Mouse (Mus musculus): ENCODE measurements at regions not wholly inside any gene's neighbourhood (a gene's known extent, or its start where the extent isn't known, plus 50 kb on each side); places are given as distances from the start of the nearest gene placed in this dataset.

DNA sequence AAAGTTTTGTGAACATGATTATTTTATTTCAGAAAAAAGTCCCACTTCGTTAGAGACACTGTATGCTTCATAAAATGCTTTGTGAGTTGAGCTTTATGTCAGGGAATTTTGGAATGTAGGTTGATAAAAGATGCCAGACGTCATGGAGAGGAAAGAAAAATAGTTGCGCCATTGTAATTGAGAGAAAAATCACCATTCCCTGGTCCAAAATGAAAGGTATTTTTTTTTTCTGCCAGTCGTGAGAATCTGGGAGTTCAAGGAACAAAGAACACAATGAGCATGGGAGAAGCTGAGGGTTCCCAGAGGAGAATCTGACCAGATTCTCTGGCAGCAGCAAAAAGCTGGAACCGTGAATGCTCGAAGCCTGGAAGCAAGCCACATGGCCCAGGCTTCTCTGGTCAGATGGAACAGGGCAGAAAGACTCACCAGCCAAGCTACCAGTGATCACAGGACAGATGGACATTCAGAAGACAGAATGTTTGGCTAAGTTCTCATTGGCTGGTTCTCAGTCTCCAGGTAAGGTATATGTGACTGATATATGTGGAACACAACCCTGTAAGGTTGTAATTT, 247.5 kb downstream of the Dnajb9 start:
- H3K4me2 ChIP-seq, result no peak overlapping the region
- no peak for ATAC-seq (replicated peaks; ENCODE audit: low FRiP score)
- H3K36me3 ChIP-seq, result no peaks in the 10 kb centered on the region
- H3K9ac ChIP-seq, result no peak overlapping the region
- no peaks in the 10 kb centered on the region for H3K27me3 ChIP-seq
- no peaks in the 10 kb centered on the region for H3K4me1 ChIP-seq
- H3K27ac ChIP-seq, result no peak overlapping the region
- WGBS, result 75% methylated on average over 6 of the region's 6 CpGs
- no peak overlapping the region for H3K4me3 ChIP-seq (replicated peaks)
- no peaks in the 10 kb centered on the region for H3K9me3 ChIP-seq (replicated peaks)

GRCm38 (mm10) chr12:43924228-43924627, 285.9 kb downstream of the Dnajb9 start:
- Histone ChIP-seq H3K27me3 (no peaks in the 10 kb centered on the region), H3K4me3 (replicated peaks) (no peak overlapping the region), H3K27ac (no peak overlapping the region), H3K4me2 (no peak overlapping the region), H3K36me3 (no peaks in the 10 kb centered on the region), H3K9me3 (replicated peaks) (no peaks in the 10 kb centered on the region), H3K4me1 (no peaks in the 10 kb centered on the region), H3K9ac (no peak overlapping the region)
- ATAC-seq (replicated peaks; ENCODE audit: low FRiP score), result 0 out of 2 replicates have a peak, but pooled peaks have one; percentile 6
- WGBS, result 73% methylated on average over 5 of the region's 5 CpGs

- no peak overlapping the region for H3K4me3 ChIP-seq (replicated peaks)
- H3K27ac ChIP-seq, result no peak overlapping the region
- H3K9ac ChIP-seq, result no peak overlapping the region
- ATAC-seq (replicated peaks; ENCODE audit: low FRiP score), result no peak
- H3K36me3 ChIP-seq, result no peaks in the 10 kb centered on the region
- H3K4me2 ChIP-seq, result no peak overlapping the region
- WGBS, result 51% methylated on average over 4 of the region's 4 CpGs
- H3K27me3 ChIP-seq, result no peaks in the 10 kb centered on the region
- H3K9me3 ChIP-seq (replicated peaks), result no peaks in the 10 kb centered on the region
- no peaks in the 10 kb centered on the region for H3K4me1 ChIP-seq
These were observed 289.7 kb downstream of the Dnajb9 start for GRCm38 (mm10) chr12:43920396-43920795.

DNA sequence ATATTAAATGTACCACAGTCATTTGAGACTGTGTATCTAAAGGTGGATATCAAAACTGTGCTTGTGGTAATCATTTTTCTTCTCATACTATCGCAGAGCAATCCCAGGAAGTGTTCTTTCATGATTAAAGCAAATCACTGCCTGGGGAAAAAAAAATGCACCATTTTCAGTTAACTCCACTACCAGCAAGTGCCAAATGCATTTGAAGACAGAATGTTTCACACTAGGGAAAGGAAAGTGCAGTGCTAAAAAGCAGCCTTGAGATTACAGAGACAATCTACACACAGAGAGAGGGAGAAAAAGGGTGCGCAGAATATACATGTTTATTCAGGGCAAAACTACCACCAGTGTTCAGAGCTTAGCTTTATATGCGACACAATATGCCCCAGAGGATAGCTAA, 291.0 kb downstream of the Dnajb9 start:
- Histone ChIP-seq H3K27me3 (no peaks in the 10 kb centered on the region), H3K4me1 (no peaks in the 10 kb centered on the region), H3K36me3 (no peaks in the 10 kb centered on the region), H3K27ac (no peak overlapping the region), H3K9me3 (replicated peaks) (no peaks in the 10 kb centered on the region), H3K4me3 (replicated peaks) (no peak overlapping the region), H3K9ac (no peak overlapping the region), H3K4me2 (no peak overlapping the region)
- ATAC-seq (replicated peaks; ENCODE audit: low FRiP score), result no peak
- 68% methylated on average over 3 of the region's 3 CpGs for WGBS

GRCm38 (mm10) chr12:43916779-43917178, 293.3 kb downstream of the Dnajb9 start:
- Histone ChIP-seq H3K4me1 (no peaks in the 10 kb centered on the region), H3K4me2 (no peak overlapping the region), H3K36me3 (no peaks in the 10 kb centered on the region), H3K27ac (no peak overlapping the region), H3K9ac (no peak overlapping the region), H3K4me3 (replicated peaks) (no peak overlapping the region), H3K9me3 (replicated peaks) (no peaks in the 10 kb centered on the region), H3K27me3 (no peaks in the 10 kb centered on the region)
- no peak for ATAC-seq (replicated peaks; ENCODE audit: low FRiP score)

DNA sequence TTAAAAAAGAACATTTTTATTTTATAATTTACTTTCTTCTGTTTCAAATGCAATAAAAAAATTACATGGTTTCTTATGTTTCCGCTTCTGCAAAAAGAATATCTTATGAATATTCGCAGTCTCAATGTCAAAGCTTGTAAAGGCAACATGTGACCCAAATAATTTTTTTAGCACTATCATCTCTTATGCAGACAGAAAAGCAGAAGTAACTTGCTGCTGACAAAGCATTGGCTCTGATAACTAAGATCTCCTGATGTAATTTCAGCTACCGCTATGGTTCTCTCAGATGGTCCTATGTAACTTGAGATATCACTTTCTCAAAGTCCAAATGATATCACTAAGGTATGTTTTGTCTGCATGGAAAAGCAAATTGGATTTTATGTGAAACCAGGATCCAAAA, 310.9 kb downstream of the Dnajb9 start:
- no peak overlapping the region for H3K9ac ChIP-seq

DNA sequence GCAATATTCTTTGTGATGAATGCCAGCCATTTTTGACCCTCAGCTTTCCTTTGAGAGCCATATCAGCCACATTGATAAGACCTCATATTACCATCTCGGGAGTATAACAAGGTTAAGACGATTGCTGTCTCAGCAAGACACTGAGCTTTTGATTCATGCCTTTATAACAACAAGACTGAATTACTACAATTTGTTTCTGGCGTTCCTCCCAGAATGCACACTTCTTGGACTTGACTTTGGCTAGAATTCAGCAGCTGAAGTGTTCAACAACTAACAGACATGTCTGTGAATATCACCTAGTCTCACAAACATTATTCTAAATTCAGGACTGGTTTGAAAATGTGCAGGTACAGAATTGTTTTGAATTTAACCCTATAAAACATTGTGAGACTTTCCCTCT, 324.5 kb downstream of the Dnajb9 start:
- no peak overlapping the region for H3K4me3 ChIP-seq (replicated peaks)
- 55% methylated on average over 3 of the region's 3 CpGs for WGBS
- H3K4me2 ChIP-seq, result no peak overlapping the region
- no peaks in the 10 kb centered on the region for H3K27me3 ChIP-seq
- no peaks in the 10 kb centered on the region for H3K4me1 ChIP-seq
- ATAC-seq (replicated peaks; ENCODE audit: low FRiP score), result no peak
- no peaks in the 10 kb centered on the region for H3K9me3 ChIP-seq (replicated peaks)
- no peak overlapping the region for H3K9ac ChIP-seq
- no peak overlapping the region for H3K27ac ChIP-seq
- H3K36me3 ChIP-seq, result no peaks in the 10 kb centered on the region

More for the DNA sequence above, 310.9 kb downstream of the Dnajb9 start:
- 91% methylated on average over 3 of the region's 3 CpGs for WGBS
- Histone ChIP-seq H3K36me3 (no peaks in the 10 kb centered on the region), H3K27ac (no peak overlapping the region), H3K4me2 (no peak overlapping the region), H3K4me1 (no peaks in the 10 kb centered on the region), H3K9me3 (replicated peaks) (no peaks in the 10 kb centered on the region), H3K27me3 (no peaks in the 10 kb centered on the region), H3K4me3 (replicated peaks) (no peak overlapping the region)
- ATAC-seq (replicated peaks; ENCODE audit: low FRiP score), result no peak

DNA sequence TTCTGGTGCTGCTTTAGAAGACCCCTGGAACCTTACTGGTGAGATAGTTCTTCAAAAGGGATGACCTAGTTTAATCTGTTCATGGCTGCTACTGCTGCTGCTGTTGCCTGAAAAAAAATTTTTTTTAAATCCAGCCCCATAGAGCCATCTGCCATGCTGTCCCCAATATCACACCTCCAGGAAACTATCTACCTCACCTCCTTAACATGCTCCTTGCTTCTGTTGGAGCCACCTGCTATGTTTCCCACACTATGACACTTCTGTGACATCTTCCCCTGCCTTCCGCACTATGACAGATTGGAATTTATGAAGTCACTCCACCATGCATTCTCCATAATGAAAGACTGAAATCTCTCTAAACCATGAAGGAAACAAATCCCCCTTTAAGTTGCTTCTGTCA, 349.6 kb downstream of the Dnajb9 start:
- ATAC-seq (replicated peaks; ENCODE audit: low FRiP score), result no peak
- Histone ChIP-seq H3K27me3 (no peaks in the 10 kb centered on the region), H3K9me3 (replicated peaks) (no peaks in the 10 kb centered on the region), H3K4me2 (no peak overlapping the region), H3K36me3 (no peaks in the 10 kb centered on the region), H3K27ac (no peak overlapping the region), H3K9ac (no peak overlapping the region), H3K4me1 (no peaks in the 10 kb centered on the region), H3K4me3 (replicated peaks) (no peak overlapping the region)
- WGBS, result 84% methylated on average over 1 of the region's 1 CpGs

DNA sequence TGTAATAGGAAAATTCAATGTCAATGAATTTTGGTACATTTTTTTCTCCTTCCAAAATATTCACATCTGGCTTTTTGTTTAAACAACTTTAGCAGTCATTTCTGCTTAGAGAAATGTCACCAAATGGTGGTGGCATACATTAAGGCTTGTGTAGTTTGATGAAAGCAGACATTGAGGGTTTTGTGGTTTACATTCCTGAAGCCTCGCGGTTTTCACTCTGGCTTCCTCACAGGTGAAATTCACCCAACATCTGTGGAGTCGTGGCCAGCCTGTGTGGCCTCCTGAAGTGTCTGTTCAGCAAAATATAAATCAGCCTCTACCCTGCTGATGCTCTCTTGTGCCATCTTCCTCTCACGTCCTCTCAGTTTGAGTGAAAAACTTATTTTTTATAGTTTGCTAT, 353.8 kb downstream of the Dnajb9 start:
- 0 out of 2 replicates have a peak, but pooled peaks cover under 1% of the 10 kb centered on the region for H3K4me1 ChIP-seq
- no peak overlapping the region for H3K4me3 ChIP-seq (replicated peaks)
- no peak overlapping the region for H3K27ac ChIP-seq
- no peaks in the 10 kb centered on the region for H3K36me3 ChIP-seq
- 70% methylated on average over 4 of the region's 4 CpGs for WGBS
- no peak for ATAC-seq (replicated peaks; ENCODE audit: low FRiP score)
- H3K27me3 ChIP-seq, result no peaks in the 10 kb centered on the region
- H3K9me3 ChIP-seq (replicated peaks), result no peaks in the 10 kb centered on the region
- no peak overlapping the region for H3K4me2 ChIP-seq
- no peak overlapping the region for H3K9ac ChIP-seq

DNA sequence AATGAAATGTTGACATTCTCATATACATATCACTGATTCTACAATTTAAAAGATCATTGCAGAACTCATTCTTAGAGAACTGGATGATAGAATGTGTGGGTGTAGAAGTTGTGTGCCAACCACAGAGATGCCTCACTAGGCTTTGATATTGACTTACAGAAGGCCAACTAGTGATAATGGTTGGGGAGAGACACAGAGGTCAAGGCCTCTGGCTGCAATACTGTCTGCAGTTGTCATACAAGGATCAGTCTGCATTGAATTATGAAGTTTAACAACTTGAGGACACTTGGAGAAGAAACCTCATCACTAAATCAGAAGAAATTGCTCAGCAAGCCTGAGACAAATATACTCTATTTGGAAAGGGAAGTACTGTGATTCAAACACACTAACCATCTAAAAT, 357.9 kb downstream of the Dnajb9 start:
- no peaks in the 10 kb centered on the region for H3K9me3 ChIP-seq (replicated peaks)
- H3K4me3 ChIP-seq (replicated peaks), result no peak overlapping the region
- H3K4me1 ChIP-seq, result 0 out of 2 replicates have a peak, but pooled peaks cover 3% of the 10 kb centered on the region
- H3K36me3 ChIP-seq, result no peaks in the 10 kb centered on the region
- ATAC-seq (replicated peaks; ENCODE audit: low FRiP score), result no peak; the same call in 1 of the 2 replicates
- H3K9ac ChIP-seq, result no peak overlapping the region
- no peak overlapping the region for H3K4me2 ChIP-seq
- H3K27ac ChIP-seq, result 0 out of 2 replicates have a peak overlapping the region, but pooled peaks have one; percentile 3
- H3K27me3 ChIP-seq, result no peaks in the 10 kb centered on the region

- no peak overlapping the region for H3K4me3 ChIP-seq (replicated peaks)
- H3K4me2 ChIP-seq, result no peak overlapping the region
- H3K36me3 ChIP-seq, result no peaks in the 10 kb centered on the region
- H3K9ac ChIP-seq, result no peak overlapping the region
- no peaks in the 10 kb centered on the region for H3K9me3 ChIP-seq (replicated peaks)
- peak overlapping the region; percentile 70 for H3K27ac ChIP-seq
- 0 out of 2 replicates have a peak, but pooled peaks cover 3% of the 10 kb centered on the region for H3K4me1 ChIP-seq
- peak; percentile 91 for ATAC-seq (replicated peaks; ENCODE audit: low FRiP score)
- no peaks in the 10 kb centered on the region for H3K27me3 ChIP-seq
- WGBS, result 35% methylated on average over 4 of the region's 4 CpGs
These were observed 358.7 kb downstream of the Dnajb9 start for GRCm38 (mm10) chr12:43851264-43852009.

DNA sequence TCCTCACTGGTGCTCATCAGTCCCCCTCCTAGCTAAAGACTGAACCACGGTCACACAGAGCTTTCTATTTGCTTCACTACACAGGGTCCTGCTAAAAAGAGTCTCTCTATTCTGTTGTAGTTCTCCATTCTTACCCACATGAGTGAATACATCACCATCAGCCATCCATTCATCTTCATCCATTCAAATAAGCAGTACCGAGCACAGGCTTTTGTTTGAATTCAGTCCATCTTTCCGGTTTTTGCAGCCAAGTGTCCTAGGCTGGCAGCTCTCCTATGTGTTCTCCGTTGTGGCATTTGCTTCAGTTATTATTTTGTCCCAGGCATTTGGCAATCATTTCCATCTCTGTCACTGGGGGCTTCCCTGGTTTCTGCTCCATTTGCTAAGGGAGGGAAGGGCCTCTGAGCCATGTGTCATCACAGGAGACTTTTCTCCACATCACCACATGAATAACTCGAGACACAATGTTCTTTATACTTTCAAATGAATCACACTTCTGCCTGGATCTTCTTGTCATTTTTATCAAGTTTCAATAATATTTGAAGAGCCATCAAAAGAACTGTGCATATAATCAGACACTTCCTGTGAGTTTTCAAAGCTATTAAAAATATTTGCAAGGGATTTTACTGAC, 366.1 kb downstream of the Dnajb9 start:
- Histone ChIP-seq H3K4me3 (replicated peaks) (no peak overlapping the region), H3K9ac (no peak overlapping the region), H3K4me1 (no peaks in the 10 kb centered on the region), H3K9me3 (replicated peaks) (no peaks in the 10 kb centered on the region), H3K27ac (no peak overlapping the region), H3K27me3 (no peaks in the 10 kb centered on the region), H3K4me2 (no peak overlapping the region), H3K36me3 (no peaks in the 10 kb centered on the region)
- whole genome bisulfite sequencing, result 68% methylated on average over 5 of the region's 5 CpGs
- no peak for ATAC-seq (replicated peaks; ENCODE audit: low FRiP score)

Data from kidney, embryonic 15.5 days (tissue).